Mouse (Mus musculus): ENCODE measurements around the gene Lipa.
A peak's percentile ranks its signal among the peaks of the same experiment; 100 is the strongest.

Lipa gene

DNA sequence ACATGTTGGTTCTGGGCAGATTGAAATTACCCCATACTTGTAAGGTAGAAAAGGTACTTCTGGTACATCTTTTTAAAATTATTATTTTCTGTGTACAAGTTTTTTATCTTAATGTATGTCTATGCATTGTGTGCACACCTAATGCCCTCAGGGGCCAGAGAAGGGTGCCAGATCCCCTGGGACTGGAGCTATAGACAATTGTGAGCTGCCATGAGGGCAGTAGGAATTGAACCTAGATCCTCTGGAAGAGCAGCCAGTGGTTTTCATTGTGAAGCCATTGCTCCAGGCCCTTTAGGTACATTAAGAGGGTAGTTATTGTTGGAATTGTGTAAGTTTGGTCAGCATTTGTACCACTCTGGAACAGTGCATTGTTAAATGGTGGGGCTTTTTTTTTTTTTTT is 26.8 kb upstream of the Lipa start:
- Histone ChIP-seq H3K36me3 (ENCODE audit: insufficient read depth, low read length) (no peaks in the 10 kb centered on the region), H3K9me3 (ENCODE audit: low read length) (peaks cover 2% of the 10 kb centered on the region; the same call in 1 of the 2 replicates), H3K27me3 (ENCODE audit: insufficient read depth, low read length) (no peaks in the 10 kb centered on the region), H3K4me1 (replicated peaks; ENCODE audit: low read depth, low read length) (peaks cover 13% of the 10 kb centered on the region), H3K4me3 (replicated peaks; ENCODE audit: low read length) (no peak overlapping the region)
- TF ChIP-seq POU5F1 (IDR thresholded peaks at IDR 0.05; ENCODE audit: borderline replicate concordance, low read length), result no peak
- TF ChIP-seq CTCF (conservative IDR thresholded peaks at IDR 0.05; ENCODE audit: low read length), result no peak
- TF ChIP-seq NANOG (IDR thresholded peaks at IDR 0.05; ENCODE audit: borderline replicate concordance, low read length), result no peak

DNA sequence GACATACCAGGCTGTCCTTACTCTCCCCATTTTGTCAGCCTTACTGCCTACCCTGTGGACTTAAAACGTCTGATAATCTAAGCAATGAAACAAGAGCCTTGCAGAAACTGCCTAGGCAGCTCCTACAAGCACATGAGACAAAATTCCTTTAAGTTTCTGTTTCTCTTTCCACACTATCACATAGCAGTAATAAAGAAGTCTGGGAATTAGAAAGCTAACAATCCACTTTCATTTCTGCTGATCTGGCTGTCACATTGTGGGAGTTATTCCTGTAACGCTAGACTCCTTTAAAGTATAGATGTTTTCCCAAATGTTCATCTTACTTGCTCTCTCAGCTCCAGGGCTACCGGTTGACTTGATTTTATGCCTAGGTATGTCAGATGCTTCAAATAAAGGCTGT is 26.2 kb upstream of the Lipa start:
- Histone ChIP-seq H3K9me3 (ENCODE audit: low read length) (peaks cover 2% of the 10 kb centered on the region; the same call in 1 of the 2 replicates), H3K36me3 (ENCODE audit: insufficient read depth, low read length) (no peaks in the 10 kb centered on the region), H3K27me3 (ENCODE audit: insufficient read depth, low read length) (no peaks in the 10 kb centered on the region), H3K4me1 (replicated peaks; ENCODE audit: low read depth, low read length) (peaks cover 13% of the 10 kb centered on the region), H3K4me3 (replicated peaks; ENCODE audit: low read length) (no peak overlapping the region)
- TF ChIP-seq NANOG (IDR thresholded peaks at IDR 0.05; ENCODE audit: borderline replicate concordance, low read length) (no peak), CTCF (conservative IDR thresholded peaks at IDR 0.05; ENCODE audit: low read length) (no peak), POU5F1 (IDR thresholded peaks at IDR 0.05; ENCODE audit: borderline replicate concordance, low read length) (no peak)

DNA sequence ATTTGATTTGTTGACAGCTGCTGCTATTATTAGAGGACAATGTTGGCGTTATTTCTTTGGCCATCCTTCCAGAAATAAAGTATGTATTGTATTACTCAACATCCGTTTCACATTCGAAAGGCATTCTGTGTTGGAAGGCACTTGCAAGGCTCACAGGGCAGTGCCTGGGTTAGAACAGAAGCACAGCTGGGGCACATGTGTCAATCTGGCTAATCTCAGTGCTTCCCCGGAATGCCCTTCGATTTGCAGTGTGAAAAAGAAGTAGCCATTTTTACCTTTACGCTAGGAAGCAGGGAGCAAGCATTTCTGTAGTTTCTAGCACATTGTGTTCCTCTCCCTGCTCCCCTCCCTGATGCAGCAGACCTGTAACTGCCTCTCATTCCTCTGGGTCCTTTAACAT is 25.7 kb upstream of the Lipa start:
- peaks cover 2% of the 10 kb centered on the region; the same call in 1 of the 2 replicates for H3K9me3 ChIP-seq (ENCODE audit: low read length)
- H3K4me1 ChIP-seq (replicated peaks; ENCODE audit: low read depth, low read length), result peaks cover 13% of the 10 kb centered on the region
- H3K36me3 ChIP-seq (ENCODE audit: insufficient read depth, low read length), result no peaks in the 10 kb centered on the region
- TF ChIP-seq NANOG (IDR thresholded peaks at IDR 0.05; ENCODE audit: borderline replicate concordance, low read length), result no peak
- TF ChIP-seq CTCF (conservative IDR thresholded peaks at IDR 0.05; ENCODE audit: low read length), result no peak
- TF ChIP-seq POU5F1 (IDR thresholded peaks at IDR 0.05; ENCODE audit: borderline replicate concordance, low read length), result no peak
- no peaks in the 10 kb centered on the region for H3K27me3 ChIP-seq (ENCODE audit: insufficient read depth, low read length)
- no peak overlapping the region for H3K4me3 ChIP-seq (replicated peaks; ENCODE audit: low read length)

DNA sequence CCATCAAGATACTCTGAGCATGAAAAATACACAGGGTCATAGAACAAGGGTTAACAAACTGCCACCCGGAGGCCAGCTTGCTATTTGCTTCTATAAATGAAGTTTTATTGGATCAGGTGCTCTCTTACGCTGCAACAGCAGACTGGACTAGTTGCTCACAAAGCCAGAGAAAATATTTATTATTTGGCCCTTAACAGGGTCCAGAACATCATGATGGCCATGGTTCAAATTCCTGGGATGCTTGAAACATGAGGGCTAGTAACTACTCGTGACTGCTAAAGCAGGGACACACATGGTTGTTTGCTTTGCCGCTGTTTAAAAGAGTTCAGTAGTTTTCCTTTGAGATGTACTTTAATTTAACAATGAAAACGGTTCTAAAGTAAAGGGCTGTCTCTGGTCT is 24.7 kb upstream of the Lipa start:
- no peak overlapping the region for H3K4me3 ChIP-seq (replicated peaks; ENCODE audit: low read length)
- peaks cover 2% of the 10 kb centered on the region; the same call in 1 of the 2 replicates for H3K9me3 ChIP-seq (ENCODE audit: low read length)
- H3K27me3 ChIP-seq (ENCODE audit: insufficient read depth, low read length), result no peaks in the 10 kb centered on the region
- no peaks in the 10 kb centered on the region for H3K36me3 ChIP-seq (ENCODE audit: insufficient read depth, low read length)
- H3K4me1 ChIP-seq (replicated peaks; ENCODE audit: low read depth, low read length), result peaks cover 13% of the 10 kb centered on the region
- no peak for TF ChIP-seq POU5F1 (IDR thresholded peaks at IDR 0.05; ENCODE audit: borderline replicate concordance, low read length)
- TF ChIP-seq NANOG (IDR thresholded peaks at IDR 0.05; ENCODE audit: borderline replicate concordance, low read length), result no peak
- no peak for TF ChIP-seq CTCF (conservative IDR thresholded peaks at IDR 0.05; ENCODE audit: low read length)

DNA sequence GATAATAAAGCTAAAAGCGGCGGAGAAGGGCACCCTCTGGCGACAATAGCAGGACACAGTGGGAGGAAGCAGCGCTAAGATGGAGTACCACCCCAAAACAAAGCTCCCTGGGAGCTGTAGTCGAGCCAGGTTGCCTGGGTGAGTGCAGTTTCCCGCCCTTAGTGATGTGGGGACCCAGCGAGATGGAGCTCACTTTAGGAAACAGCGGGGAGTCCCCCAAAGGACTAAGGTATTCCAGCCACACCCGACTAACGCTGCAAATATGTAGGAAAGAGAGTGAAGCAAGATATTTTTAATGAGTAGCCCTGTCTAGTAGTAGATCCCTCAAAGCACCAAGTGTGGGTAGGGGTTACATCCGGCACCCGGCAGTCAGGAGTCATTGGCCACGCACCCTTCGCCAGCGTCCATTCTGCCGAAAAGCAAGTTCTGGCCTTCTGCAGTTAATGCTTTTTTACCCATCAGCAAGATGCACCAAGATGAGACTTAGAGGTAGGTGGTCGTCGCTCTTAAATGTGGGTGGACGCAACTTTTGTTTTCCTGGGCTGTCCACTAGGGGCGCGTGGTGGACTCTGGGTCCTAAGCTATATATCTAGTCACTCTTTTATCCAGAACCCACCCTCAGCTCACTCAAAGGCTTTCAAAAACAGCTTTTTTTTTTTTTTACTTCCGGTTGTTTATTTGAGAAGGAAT is 23.4 kb upstream of the Lipa start, which contains the start of gene Ifit2:
Gene Ifit2 (plus strand): TSS at position 161 of the 690 bp plus-strand sequence.
- TF ChIP-seq NANOG (IDR thresholded peaks at IDR 0.05; ENCODE audit: borderline replicate concordance, low read length), result no peak
- TF ChIP-seq POU5F1 (IDR thresholded peaks at IDR 0.05; ENCODE audit: borderline replicate concordance, low read length), result no peak
- peak; percentile 64 for TF ChIP-seq CTCF (conservative IDR thresholded peaks at IDR 0.05; ENCODE audit: low read length)
- peaks cover 7% of the 10 kb centered on the region for H3K4me1 ChIP-seq (replicated peaks; ENCODE audit: low read depth, low read length)
- peaks cover 2% of the 10 kb centered on the region; the same call in 1 of the 2 replicates for H3K9me3 ChIP-seq (ENCODE audit: low read length)
- H3K4me3 ChIP-seq (replicated peaks; ENCODE audit: low read length), result peak within 1 kb of the TSS; percentile 76
- 0 out of 2 replicates have a peak, but pooled peaks cover 2% of the 10 kb centered on the region for H3K27me3 ChIP-seq (ENCODE audit: insufficient read depth, low read length)
- no peaks in the 10 kb centered on the region for H3K36me3 ChIP-seq (ENCODE audit: insufficient read depth, low read length)

DNA sequence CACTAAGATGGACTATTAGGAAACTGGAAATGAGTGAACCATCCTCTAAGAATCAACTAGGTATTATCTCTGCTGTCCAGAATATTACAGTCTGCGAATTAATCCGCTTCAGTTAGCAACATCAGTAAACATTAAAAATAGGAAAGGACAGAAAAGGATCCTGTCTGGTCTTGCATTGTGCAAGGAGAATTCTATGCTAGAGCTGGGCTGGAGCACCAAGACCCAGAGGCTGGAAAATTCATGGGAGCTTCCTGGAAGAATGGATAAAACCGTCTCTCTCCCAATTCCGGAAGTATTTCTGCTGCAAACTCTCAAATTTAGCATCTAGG is 22.9 kb upstream of the Lipa start:
- peaks cover 7% of the 10 kb centered on the region for H3K4me1 ChIP-seq (replicated peaks; ENCODE audit: low read depth, low read length)

DNA sequence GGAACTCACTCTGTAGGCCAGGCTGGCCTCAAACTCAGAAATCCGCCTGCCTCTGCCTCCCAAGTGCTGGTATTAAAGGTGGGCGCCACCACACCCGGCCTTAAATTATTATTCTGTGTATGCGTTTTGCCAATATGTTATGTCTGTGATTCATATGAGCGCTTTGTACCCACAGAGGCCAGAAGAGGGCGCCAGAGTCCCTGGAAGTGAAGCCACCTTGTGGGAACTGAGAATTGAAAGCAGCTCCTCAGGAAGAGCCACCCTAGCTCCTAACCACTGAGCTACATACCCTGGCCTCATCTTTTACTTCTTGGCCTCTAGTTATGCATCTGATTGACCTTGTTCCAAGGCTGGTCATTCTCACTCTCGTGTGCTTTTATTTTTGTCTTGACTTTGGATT is 20.7 kb upstream of the Lipa start:
- Histone ChIP-seq H3K36me3 (ENCODE audit: insufficient read depth, low read length) (no peaks in the 10 kb centered on the region), H3K9me3 (ENCODE audit: low read length) (no peaks in the 10 kb centered on the region), H3K4me3 (replicated peaks; ENCODE audit: low read length) (no peak overlapping the region), H3K4me1 (replicated peaks; ENCODE audit: low read depth, low read length) (peaks cover 7% of the 10 kb centered on the region), H3K27me3 (ENCODE audit: insufficient read depth, low read length) (0 out of 2 replicates have a peak, but pooled peaks cover 2% of the 10 kb centered on the region)
- TF ChIP-seq NANOG (IDR thresholded peaks at IDR 0.05; ENCODE audit: borderline replicate concordance, low read length) (no peak), CTCF (conservative IDR thresholded peaks at IDR 0.05; ENCODE audit: low read length) (peak; percentile 80)

More for the DNA sequence above, 22.9 kb upstream of the Lipa start:
- Histone ChIP-seq H3K4me3 (replicated peaks; ENCODE audit: low read length) (peak overlapping the region; percentile 76), H3K27me3 (ENCODE audit: insufficient read depth, low read length) (0 out of 2 replicates have a peak, but pooled peaks cover 2% of the 10 kb centered on the region), H3K36me3 (ENCODE audit: insufficient read depth, low read length) (no peaks in the 10 kb centered on the region), H3K9me3 (ENCODE audit: low read length) (peaks cover 2% of the 10 kb centered on the region; the same call in 1 of the 2 replicates)
- TF ChIP-seq NANOG (IDR thresholded peaks at IDR 0.05; ENCODE audit: borderline replicate concordance, low read length), result no peak
- TF ChIP-seq POU5F1 (IDR thresholded peaks at IDR 0.05; ENCODE audit: borderline replicate concordance, low read length), result no peak
- TF ChIP-seq CTCF (conservative IDR thresholded peaks at IDR 0.05; ENCODE audit: low read length), result no peak

DNA sequence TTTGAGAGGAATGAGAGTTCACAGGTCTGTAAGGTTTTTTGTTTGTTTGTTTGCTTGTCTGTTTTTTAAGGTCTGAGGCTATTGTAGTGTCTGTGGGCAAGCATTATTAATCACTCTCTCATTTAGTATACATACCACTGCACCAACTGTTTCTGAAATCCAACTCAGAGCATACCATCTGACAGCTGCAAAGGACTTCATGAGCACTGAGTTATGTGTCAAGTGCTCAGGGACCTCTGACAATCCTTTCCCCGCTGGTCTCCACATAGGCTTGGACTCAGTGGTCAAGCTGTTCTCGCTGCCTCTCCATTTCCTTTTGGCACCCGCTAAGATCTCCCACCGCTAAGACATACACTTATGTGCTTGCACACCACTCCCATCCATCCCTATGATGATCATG is 18.9 kb upstream of the Lipa start:
- Histone ChIP-seq H3K9me3 (ENCODE audit: low read length) (no peaks in the 10 kb centered on the region), H3K36me3 (ENCODE audit: insufficient read depth, low read length) (no peaks in the 10 kb centered on the region), H3K27me3 (ENCODE audit: insufficient read depth, low read length) (0 out of 2 replicates have a peak, but pooled peaks cover 2% of the 10 kb centered on the region), H3K4me1 (replicated peaks; ENCODE audit: low read depth, low read length) (peaks cover 7% of the 10 kb centered on the region), H3K4me3 (replicated peaks; ENCODE audit: low read length) (no peak overlapping the region)
- TF ChIP-seq POU5F1 (IDR thresholded peaks at IDR 0.05; ENCODE audit: borderline replicate concordance, low read length) (no peak), CTCF (conservative IDR thresholded peaks at IDR 0.05; ENCODE audit: low read length) (no peak), NANOG (IDR thresholded peaks at IDR 0.05; ENCODE audit: borderline replicate concordance, low read length) (no peak)
